Mouse (Mus musculus) kidney, postnatal 25 days (tissue): ENCODE data around the gene 1110032A03Rik.

Experiments used
- DNase-seq, 2 experiments: peaks; one replicate each; pipeline ENCODE4 v3.0.0; 2021; ENCODE audit warnings: mixed read lengths in 2 of 2

The 1110032A03Rik gene

DNA sequence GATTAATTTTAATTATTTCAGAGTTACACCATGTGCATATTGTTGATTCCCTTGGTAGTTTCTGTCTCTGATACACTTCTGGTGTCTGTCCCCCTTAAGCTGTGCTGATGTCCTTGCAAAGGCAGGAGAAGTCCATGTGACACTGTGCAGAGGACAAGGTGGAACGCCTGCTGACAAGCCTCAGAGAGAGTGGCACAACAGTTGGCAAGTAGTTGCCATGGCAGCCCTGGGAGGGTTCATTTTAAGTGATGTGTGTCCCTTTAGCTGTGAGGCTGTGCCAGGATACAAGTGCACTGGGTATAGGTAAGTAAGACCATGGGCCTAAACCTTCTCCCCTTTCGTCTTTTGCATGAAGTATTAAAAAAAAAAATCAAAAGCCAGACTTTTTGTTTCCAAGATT lies 5.3 kb downstream of the 1110032A03Rik start:
- no peak for DNase-seq

DNA sequence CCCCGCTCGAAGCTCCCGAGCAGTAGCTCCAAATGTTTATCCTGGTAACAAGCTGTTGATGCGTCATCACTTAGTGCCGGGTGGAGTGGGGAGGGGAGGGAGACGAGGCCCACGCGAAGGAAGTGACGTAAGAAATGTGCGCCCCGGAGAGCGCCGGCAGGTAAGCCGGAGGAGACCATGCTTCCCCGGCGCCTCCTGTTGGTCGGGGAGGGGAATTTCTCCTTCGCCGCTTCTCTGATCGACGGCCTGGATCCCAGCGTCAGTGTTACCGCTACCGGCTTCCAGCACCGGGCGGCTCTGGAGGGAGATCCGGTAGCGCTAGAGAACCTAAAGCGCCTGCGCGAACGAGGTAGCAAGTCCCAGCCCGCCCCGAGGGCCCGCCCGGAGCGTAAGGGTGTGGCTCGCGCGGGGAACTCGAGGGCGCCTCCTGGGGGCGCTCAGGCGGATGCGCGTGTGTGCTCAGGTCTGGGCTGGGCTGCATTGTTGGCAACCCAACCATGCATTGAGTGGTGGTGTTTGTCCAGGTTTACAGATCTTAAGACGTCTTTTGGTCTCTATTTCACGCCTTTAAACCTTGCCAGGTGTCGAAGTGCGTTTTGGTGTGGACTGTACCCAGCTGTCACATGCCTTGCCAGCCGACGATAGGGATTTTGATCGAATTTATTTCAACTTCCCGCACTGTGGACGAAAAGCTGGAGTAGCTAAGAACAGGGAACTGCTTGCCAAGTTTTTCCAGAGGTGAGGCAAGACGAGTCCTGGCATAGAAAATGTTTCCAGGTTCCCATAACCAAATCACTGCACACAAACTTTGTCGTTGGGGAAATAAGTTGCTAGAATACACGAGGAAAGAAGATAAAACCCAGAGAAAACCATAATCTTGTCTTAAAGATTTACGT lies 7.0 kb downstream of the 1110032A03Rik start, which contains the start of gene Fdxacb1:
TSS of gene Fdxacb1 (plus strand) at position 130 of the 896 bp plus-strand sequence.
- peak; percentile 98 to 99 for DNase-seq

DNA sequence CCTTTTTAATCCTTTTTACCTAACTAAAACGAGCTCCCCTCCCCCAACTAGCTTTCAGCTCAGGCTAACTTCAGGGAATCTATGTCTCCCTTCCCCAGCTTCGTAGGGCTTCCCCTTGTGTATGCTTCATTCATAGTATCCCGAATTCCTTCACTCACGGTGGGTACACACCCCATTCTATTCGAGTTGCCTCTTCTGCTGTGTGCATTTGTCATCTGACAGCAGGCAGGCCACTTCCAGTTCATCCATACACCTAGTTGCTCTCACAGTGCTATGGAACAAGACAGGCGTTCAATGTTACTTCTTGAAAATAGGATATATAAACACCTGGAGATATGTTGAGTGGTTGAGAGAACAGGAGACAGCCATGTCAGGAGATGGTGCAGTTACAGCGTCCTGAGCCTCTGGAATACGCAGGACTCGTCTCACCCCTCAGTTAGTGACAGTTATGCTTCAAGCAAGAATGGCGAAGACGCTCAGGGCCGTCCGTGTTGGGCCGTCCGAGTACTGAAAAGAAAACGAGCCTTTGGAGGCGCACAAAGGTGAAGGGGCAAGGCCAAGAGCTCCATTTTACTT lies 7.7 kb downstream of the 1110032A03Rik start:
- no peak for DNase-seq

- DNase-seq, result no peak
Measured at GRCm38 (mm10) chr9:50763331-50763730, 12.0 kb downstream of the 1110032A03Rik start.

GRCm38 (mm10) chr9:50761520-50762243 lies 13.6 kb downstream of the 1110032A03Rik start:
- DNase-seq, result no peak

- DNase-seq, result no peak
Measured at GRCm38 (mm10) chr9:50756711-50757110, 18.6 kb downstream of the 1110032A03Rik start.

- no peak for DNase-seq
Measured at GRCm38 (mm10) chr9:50753947-50754346, 21.4 kb downstream of the 1110032A03Rik start.

DNA sequence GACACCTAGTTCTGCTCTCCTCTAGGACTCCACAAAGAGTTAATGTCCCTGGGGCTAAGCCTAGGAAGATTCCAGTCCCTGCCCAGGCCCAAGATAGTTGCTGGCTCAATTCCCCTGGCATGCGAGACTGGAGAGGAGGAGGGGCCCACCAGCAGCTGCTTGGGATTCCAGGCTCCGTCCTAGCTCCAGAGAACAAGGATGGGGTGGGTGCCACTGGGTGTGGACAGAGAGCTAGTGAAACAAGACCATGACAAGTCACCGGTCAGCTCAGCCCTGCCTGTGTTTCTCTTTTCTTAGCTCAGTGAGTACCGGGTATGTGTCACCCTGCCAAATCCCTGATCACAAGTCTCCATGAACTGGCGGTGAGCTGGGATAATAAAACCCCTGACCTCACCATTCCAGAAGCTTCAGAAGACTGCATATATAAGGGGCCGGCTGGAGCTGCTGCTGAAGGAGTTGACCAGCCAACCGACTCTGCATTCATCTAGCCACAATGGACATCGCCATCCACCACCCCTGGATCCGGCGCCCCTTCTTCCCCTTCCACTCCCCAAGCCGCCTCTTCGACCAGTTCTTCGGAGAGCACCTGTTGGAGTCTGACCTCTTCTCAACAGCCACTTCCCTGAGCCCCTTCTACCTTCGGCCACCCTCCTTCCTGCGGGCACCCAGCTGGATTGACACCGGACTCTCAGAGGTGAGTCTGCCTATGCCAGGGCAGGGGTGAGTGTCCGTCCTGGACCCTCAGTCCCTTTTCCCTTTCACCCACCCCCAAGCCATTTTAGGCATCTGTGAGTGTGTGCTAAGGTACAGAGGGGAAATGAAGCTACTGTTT lies 22.3 kb downstream of the 1110032A03Rik start:
- peak; percentile 82 to 91 for DNase-seq

DNA sequence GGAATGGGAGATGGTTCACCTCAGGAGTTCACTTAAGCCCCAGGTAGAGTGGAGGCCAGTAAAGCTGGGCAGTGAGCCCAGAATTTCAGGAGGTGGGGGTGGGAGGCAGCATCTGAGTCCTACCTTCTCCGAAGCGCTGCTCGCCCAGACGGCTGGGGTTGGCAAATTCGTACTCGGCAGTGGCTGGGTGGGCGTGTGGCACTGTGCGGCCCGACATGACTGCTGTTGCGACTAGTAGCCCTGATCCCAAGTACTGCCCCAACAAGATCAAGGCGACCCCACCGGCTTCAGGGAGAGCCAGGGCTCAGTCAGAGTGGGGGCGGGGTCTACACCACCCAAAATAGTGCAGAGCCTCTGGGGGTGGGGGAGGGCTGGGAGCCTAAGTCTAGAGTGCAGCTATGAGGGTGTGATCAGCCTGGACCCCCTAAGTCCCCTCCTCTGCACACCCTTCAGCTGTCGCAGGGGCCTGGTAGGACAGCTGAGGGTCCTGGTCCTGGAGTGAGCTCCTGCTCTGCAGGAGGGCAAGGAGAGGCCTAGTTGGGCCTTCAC lies 23.2 kb downstream of the 1110032A03Rik start, which contains the start of gene Hspb2:
TSS of gene Hspb2 (minus strand) at position 301 of the 549 bp plus-strand sequence.
- peak; percentile 35 to 55 for DNase-seq

GRCm38 (mm10) chr9:50751323-50751722 lies 24.0 kb downstream of the 1110032A03Rik start, which contains the start of gene Cryab:
Gene Cryab, plus strand, starts transcription at chr9:50751325.
- DNase-seq, result no peak

- DNase-seq, result no peak
Measured at GRCm38 (mm10) chr9:50750706-50751105, 24.6 kb downstream of the 1110032A03Rik start.

DNA sequence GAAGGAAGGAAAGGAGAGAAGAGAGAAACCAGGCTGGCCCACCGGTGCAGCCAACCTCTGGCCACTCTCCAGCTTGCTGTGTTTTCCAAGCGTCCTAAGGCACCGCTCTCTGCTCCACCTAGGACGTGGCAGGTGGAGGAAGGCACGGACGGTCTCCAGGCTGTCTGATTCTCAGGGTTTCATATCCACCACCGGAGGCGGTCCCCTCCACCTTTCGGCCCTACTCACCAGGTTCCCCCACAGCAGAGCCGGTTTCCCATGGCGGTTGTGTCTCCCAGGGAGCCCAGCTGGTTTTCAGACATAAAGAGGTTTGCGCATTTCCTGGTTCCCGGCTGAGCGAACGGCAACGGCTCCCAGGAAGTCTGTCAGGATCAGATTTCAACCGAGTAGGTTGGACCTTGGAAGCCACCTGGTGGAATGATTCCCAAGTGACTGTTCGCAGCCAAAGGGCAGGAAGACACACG lies 29.1 kb downstream of the 1110032A03Rik start, which contains the start of gene 2310030G06Rik:
TSS of gene 2310030G06Rik (minus strand) at position 323 of the 464 bp plus-strand sequence.
- DNase-seq, result peak; percentile 79 to 89

DNA sequence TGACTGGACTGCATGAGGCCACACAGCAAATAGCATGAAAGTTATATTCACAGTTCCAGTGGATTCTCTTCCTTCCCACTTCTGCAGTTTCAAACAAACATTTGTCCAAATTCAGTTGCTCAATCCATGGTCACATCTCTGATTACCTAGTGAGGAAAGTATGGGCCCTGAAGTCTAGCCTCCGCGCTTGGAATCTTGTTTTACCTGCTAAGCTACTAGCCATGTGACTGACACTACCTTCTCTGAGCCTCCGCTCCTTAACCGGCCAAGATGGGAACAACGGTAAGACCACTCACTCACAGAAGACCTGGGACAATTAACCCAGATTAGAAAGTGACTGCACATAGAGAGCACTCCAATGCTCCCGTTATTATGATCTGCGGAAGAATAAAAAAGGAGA lies 29.5 kb downstream of the 1110032A03Rik start:
- peak; percentile 30 to 43 for DNase-seq

GRCm38 (mm10) chr9:50742744-50743143 lies 32.6 kb downstream of the 1110032A03Rik start:
- no peak for DNase-seq

DNA sequence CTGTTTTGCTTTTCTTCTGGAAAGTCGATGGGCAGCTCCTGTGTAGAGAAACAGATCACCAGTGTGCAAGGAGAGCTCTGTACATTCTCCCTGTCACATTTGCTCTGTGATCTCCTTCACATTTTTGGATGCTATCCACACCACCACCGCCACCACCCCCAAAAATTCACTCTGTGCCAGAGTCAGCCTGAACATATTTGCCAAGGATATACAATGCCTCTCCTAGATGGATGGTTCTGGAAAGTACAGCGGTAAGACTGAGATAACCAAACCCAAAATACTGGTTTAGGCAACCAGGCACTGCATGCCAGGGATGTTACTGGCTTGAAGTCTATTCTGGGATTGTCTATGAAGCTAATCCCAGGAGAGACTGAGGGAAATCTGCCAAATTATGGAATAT lies 33.1 kb downstream of the 1110032A03Rik start:
- no peak for DNase-seq

DNA sequence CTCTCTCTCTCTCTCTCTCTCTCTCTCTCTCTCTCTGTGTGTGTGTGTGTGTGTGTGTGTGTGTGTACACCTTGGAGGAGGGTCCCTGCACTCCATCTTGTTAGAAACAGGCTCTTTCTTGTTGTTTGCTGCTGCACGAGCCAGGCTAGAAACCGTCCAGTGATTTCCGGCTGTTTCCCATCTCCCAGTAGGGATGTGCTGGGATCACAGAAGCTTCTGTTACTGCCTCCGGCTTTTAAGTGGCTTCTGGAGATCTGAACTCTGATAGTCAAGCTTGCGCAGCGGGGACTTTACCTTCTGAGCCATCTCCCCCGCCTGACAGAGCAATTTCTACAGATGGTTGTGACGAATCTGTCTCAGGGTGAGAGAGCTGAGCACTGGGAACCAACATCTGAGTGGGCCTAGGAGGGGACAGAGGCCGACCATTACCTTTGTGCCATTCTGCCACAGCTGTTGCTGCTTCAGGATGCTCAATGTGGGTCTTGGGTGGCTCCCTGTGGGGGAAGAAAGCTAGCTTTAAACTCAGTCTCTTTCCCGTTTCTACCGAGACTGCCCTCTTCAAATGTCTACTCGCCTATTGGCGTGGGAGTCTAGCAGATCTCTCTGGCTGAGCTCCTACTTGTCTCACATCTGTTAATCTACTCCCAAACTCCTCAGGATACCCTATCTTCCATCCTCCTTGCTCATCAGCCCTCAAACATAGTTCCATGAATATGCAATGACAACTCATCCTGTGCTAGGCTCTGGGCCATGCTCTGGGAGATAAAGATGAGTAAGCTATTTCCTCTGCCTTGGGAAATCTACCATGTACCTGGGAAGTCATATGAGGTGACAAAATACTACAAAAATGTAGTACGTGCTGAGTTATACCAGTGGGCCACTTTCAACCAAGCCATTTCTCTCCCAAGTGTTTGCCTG lies 34.2 kb downstream of the 1110032A03Rik start:
- DNase-seq, result no peak

DNA sequence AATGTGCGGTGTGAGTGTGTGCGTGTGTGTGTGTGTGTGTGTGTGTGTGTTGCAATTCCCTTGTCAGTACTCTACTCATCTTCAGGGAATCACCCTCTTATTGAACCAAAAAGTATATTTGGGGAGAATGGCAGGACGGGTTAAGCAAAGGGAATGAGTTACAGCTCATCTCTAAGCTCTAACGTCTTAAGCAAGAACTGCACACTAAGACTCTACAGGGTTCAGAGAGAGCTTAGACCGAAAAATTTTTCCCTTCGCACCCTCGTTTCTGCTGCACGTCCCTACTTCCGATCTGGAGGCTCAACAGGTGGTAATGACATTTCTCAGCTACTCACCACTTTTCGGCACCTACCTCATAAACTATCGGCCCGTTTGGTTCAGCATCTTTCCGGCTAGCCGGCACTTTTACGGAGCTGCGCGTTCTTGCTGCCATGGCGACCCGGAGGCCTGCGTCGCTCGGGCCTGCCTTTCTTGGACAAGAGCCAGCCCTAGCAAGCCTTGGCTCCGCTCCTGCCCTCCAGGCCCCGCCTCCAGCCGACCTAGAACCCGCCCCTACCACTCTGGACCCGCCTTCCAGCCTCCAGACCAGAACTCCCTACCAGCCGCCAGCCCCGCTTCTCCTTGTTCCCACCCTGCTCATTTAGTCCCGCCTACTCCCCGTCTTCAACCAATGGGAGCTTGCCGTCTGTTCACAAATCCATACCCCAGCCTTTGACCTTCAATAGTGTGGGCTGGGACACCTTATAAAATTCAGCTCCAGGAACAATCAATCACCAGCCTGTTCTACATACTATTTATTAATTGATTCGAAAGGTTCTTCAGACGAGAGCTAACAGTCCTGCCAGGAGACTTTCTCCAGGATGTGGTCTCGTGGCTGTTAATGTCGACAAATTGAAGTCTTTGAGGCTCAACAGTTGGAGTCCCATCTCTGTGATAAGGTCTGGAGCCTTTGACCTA lies 36.1 kb downstream of the 1110032A03Rik start, which contains the start of gene Dixdc1:
TSS of gene Dixdc1 (minus strand) at position 604 of the 957 bp plus-strand sequence.
- DNase-seq, result peak; percentile 96 to 97

GRCm38 (mm10) chr9:50734989-50735388 lies 40.3 kb downstream of the 1110032A03Rik start:
- peak; percentile 62 to 78 for DNase-seq

GRCm38 (mm10) chr9:50732560-50732959 lies 42.8 kb downstream of the 1110032A03Rik start:
- DNase-seq, result no peak
